Mouse (Mus musculus) activated CD4-positive, CD25-positive, alpha-beta regulatory T cell, adult 4 months (primary cell): ENCODE data around the gene Slamf1. TPM values are rescaled to one million over a fixed set of nuclear protein-coding genes. Genes with fewer than 3 reads are reported as not detected.
"Not testable (repeated sequence)": the region's sequence is repeated elsewhere in the genome, so short reads cannot be mapped to it uniquely, and the experiment has no call there.

Experiments used
- ATAC-seq: one replicate; pipeline ENCODE4 v1.8.0; 2017
- polyA plus RNA-seq, 2 experiments: library from polyadenylated mRNA; unstranded; fragments of 100-300 nt; shearing (Covaris generic); gene quantifications; one replicate each; pipeline ENCODE4 v1.2.1; 2017

Slamf1 gene
- polyA plus RNA-seq, 2 experiments from 2014 or later, result 68.6 to 72.1 TPM

DNA sequence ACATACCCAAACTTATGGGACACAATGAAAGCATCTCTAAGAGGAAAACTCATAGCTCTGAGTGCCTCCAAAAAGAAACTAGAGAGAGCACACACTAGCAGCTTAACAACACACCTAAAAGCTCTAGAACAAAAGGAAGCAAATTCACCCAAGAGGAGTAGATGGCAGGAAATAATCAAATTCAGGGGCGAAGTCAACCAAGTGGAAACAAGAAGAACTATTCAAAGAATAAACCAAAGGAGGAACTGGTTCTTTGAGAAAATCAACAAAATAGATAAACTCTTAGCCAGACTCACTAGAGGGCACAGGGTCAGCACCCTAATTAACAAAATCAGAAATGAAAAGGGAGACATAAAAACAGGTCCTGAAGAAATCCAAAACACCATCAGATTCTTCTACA is 44.1 kb downstream of the Slamf1 start:
- not testable (repeated sequence) for ATAC-seq

GRCm38 (mm10) chr1:171815545-171816439 is 48.9 kb downstream of the Slamf1 start:
- ATAC-seq, result peak; percentile 96

DNA sequence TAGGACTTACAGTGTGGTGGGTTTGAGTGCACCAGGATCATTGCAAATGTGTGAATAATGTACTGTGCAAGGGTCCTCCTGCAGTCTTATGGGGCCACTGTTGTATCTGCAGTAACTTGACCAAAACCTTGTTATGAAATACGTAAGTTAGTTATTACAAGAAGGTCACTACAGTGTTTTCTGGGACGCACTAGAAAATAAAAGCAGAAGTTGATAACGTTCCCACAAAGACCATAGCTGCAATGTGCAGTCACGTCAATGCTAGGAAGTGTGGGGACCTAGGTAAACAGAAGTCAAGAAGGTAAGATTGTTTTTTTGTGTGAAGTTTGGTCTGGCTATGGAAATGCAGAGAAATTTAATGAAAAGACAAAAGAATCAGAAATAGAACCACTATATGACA is 50.1 kb downstream of the Slamf1 start:
- no peak for ATAC-seq

GRCm38 (mm10) chr1:171821331-171821730 is 54.4 kb downstream of the Slamf1 start:
- ATAC-seq, result no peak

DNA sequence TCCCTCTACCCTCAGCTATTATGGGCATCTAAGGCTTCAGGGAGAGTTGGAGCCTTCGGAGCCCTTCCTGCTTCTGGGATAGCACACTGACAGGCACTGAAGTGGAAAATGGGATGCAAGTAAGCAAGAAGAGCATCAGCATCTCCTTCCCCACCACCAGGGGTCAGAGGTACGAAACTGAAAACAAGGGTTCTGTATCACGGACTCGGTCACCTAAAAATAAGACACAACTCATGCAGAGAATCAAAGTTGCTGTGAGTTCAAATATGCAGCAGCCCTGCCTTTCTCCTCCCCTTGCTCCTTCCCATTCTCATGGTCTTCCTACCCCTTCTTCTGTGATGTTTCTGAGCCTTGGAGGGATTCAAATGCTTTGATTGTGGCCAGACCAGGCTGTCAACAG is 58.5 kb downstream of the Slamf1 start:
- no peak for ATAC-seq

DNA sequence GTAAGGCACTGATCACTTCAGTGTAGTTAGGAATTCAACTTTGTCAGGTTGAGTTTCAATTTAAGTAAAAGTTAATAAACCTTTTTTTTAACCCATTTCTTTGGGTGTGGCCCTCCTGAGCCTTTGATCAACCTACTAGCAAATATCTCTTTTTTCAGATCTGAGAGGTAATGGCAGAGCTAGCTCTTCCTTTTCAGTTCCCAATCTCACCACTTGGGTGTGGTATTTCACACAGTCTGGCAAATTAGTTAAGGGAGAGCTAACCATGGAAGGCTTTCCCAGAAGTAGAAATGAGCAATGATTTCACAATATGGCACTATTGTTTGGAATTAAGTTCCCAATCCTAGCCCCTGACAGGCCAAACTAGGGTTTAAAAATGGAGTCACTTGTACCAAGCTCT is 59.2 kb downstream of the Slamf1 start:
- peak; percentile 48 for ATAC-seq

DNA sequence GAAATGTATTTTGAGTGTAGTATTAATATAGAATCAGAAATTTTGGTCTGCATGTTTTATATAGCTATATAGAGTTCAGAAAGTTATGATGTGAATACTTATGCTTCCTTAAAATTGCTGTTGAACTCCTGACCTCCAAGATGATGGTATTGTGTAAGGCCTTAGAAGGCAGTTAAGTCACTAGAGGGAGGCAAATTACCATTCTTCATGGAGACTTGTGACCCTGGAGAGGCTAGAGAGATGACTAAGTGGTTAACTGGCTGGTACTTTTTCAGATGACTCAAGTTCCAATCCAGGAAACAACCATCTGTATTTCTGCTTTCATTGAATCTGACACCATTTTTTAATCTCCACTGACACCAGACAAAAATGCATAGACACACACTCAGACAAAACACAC is 60.7 kb downstream of the Slamf1 start:
- ATAC-seq, result peak; percentile 96

GRCm38 (mm10) chr1:171839488-171839887 is 72.6 kb downstream of the Slamf1 start, which contains the start of gene Cd84:
Cd84 (plus strand) TSS chr1:171839697.
- ATAC-seq, result no peak

- peak; percentile 71 for ATAC-seq
Measured at GRCm38 (mm10) chr1:171840450-171841023, 73.6 kb downstream of the Slamf1 start.

DNA sequence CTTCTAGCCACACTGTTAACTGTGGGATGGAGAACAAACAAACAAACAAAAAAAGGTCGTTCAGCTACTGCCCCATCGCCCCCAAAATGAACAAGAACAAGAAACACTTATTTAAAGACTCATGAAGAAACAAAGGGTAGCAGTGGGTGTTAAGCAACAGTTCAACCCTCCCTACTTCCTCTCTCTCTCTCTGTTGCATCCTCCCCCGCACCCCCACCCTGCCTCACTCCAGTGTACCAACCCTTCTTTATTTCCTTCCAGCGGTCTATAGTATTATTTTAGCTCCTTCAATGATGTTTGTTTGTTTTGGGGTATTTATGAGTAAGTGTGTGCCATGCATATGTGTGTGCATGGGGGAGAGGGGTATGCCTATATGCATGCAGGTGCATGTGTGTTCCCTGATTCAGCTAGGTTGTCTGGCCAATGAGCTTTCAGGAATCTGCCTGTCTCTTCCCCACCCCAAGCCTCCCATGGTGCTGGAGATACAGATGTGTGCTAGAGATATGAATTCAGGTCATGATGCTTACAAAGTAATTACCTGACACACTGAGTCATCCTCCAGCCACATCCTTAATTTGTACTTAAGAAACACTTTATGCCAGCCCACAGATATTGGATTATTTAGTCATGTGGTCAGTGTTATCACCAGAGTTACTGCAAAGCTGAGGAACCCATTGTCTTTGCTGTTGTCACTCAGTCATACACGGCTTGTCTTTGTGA is 78.3 kb downstream of the Slamf1 start:
- ATAC-seq, result peak; percentile 84

DNA sequence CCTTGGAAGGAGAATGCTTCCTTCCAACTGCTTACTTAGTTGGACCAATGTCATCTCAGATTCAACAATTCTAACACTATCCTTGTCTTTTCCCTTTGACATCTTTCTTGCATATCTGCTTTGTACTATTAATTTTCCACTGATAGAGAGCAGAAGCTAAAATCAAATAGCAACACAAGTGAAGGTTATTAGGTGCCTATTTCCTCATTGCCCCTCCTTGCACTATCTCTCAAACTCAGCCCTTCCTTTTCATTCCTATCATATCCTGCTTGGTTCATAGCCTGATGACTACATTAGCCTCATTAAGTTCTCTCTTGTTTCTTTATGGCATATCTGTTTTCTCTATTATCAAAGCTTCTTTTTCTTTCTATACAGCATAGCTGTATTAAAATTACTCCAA is 81.3 kb downstream of the Slamf1 start:
- ATAC-seq, result no peak

GRCm38 (mm10) chr1:171848757-171849156 is 81.8 kb downstream of the Slamf1 start:
- no peak for ATAC-seq

GRCm38 (mm10) chr1:171849454-171849853 is 82.5 kb downstream of the Slamf1 start:
- no peak for ATAC-seq

Other genes with a start within 250 kb of the Slamf1 start
- not detected for gene Itln1, start 231.8 kb upstream of the Slamf1 start, polyA plus RNA-seq
- 1 to 10 TPM; 1.0 to 1.4 TPM for gene Cd244a, start 207.9 kb upstream of the Slamf1 start, polyA plus RNA-seq
- 10 to 100 TPM; 45.6 to 82.3 TPM for gene Ly9, start 159.7 kb upstream of the Slamf1 start, polyA plus RNA-seq
- 1 to 10 TPM; 4.1 to 9.4 TPM for gene Slamf7, start 114.1 kb upstream of the Slamf1 start, polyA plus RNA-seq
- 100 to 1,000 TPM; 665 to 693 TPM for gene Cd48, start 85.1 kb upstream of the Slamf1 start, polyA plus RNA-seq
- 100 to 1,000 TPM; 173 to 208 TPM for gene Cd84, start 72.6 kb downstream of the Slamf1 start, polyA plus RNA-seq
- gene Gm10521, start 128.5 kb downstream of the Slamf1 start, polyA plus RNA-seq, result 1 to 10 TPM; 1.1 to 2.3 TPM
- gene Slamf6, start 150.4 kb downstream of the Slamf1 start, polyA plus RNA-seq, result 100 to 1,000 TPM; 377 to 508 TPM